11 mouse cellular contexts compared by ENCODE assay signal in the genomic region with DNA sequence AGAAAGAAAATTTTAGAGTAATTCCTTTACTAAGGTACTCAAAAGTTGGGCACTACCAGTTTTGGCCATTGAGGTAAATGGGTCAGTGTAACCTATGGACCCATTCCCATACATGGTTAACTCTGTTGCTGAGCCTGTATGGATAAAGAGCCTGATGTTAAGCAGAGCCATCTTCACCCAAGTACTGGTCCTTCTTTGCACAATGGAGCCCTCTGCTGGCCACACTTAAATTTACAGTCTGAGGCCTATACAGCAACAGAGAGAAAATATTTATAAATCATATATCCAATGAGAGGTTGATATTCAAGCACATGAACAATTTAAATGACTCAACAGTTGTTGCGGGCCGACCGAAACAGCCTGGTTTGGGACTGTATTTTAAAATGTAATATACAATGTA. TPM values are rescaled to one million over a fixed set of nuclear protein-coding genes. Genes with fewer than 3 reads are reported as not detected.
DNase-seq lines count a peak whose midpoint lies in the region; ATAC-seq lines count a peak whose summit lies in the region.
"Had no signal": no experiment of that assay in that cellular context is flagged by ENCODE, and none has a peak within 500 bp of the region (broad histone marks: within the 10 kb centered on the region; RNA-seq: fewer than 3 reads in every experiment).

No protein-coding gene starts in this region.

- H3K9me3 ChIP-seq in embryonic facial prominence, embryonic 10.5 days = no peaks in the 10 kb centered on the region
- no peaks in the 10 kb centered on the region for H3K9me3 ChIP-seq in neural tube, embryonic 11.5 days (ENCODE audit: control insufficient read depth, low read length)
- H3K9me3 ChIP-seq: lung, embryonic 15.5 days had no signal

- H3K4me1 ChIP-seq in embryonic facial prominence, embryonic 10.5 days = no peaks in the 10 kb centered on the region
- no peaks in the 10 kb centered on the region for H3K4me1 ChIP-seq in neural tube, embryonic 11.5 days (ENCODE audit: control insufficient read depth, insufficient read depth, low read length)
- H3K4me1 ChIP-seq: heart, embryonic 13.5 days; lung, embryonic 15.5 days had no signal

- H3K9ac ChIP-seq in neural tube, embryonic 11.5 days (ENCODE audit: low read length) = no peak overlapping the region
- H3K9ac ChIP-seq: heart, embryonic 13.5 days; lung, embryonic 15.5 days had no signal

- intact Hi-C loops in left cerebral cortex, postnatal 14 days (cut with DNase I) = loop anchor here (5.0 kb wide), 1 partner anchor 212 kb away; no protein-coding TSS in a partner anchor

- no peaks in the 10 kb centered on the region for H3K36me3 ChIP-seq in embryonic facial prominence, embryonic 10.5 days (replicated peaks)
- no peaks in the 10 kb centered on the region for H3K36me3 ChIP-seq in neural tube, embryonic 11.5 days (ENCODE audit: control insufficient read depth, insufficient read depth, low read length)
- H3K36me3 ChIP-seq: heart, embryonic 13.5 days; lung, embryonic 15.5 days had no signal

- 95% methylated on average over 3 of the region's 3 CpGs for WGBS in embryonic facial prominence, embryonic 10.5 days
- 94% methylated on average over 3 of the region's 3 CpGs for WGBS in neural tube, embryonic 11.5 days

- no peak overlapping the region for H3K4me3 ChIP-seq in embryonic facial prominence, embryonic 10.5 days
- H3K4me3 ChIP-seq in neural tube, embryonic 11.5 days (ENCODE audit: low read depth, low read length) = no peak overlapping the region
- H3K4me3 ChIP-seq: heart, embryonic 13.5 days; lung, embryonic 15.5 days had no signal

- H3K27ac ChIP-seq in embryonic facial prominence, embryonic 10.5 days (replicated peaks) = no peak overlapping the region
- no peak overlapping the region for H3K27ac ChIP-seq in neural tube, embryonic 11.5 days (ENCODE audit: low read depth, low read length)
- H3K27ac ChIP-seq: heart, embryonic 13.5 days; lung, embryonic 15.5 days had no signal

- H3K27me3 ChIP-seq in embryonic facial prominence, embryonic 10.5 days (replicated peaks; ENCODE audit: low read depth, poor library complexity, severe bottlenecking) = no peaks in the 10 kb centered on the region
- no peaks in the 10 kb centered on the region for H3K27me3 ChIP-seq in neural tube, embryonic 11.5 days (ENCODE audit: control insufficient read depth, insufficient read depth, low read length)
- H3K27me3 ChIP-seq: lung, embryonic 15.5 days had no signal

- DNase-seq in cerebellum, postnatal 10 days = peak; percentile 55 to 56
- no peak for DNase-seq in cerebellum, adult 9-11 months
- DNase-seq in left cerebral cortex, postnatal 14 days (ENCODE audit: low spot score in 2 of 2) = peak; percentile 20 to 30
- DNase-seq in left cerebral cortex, adult 8-10 months (ENCODE audit: low spot score in 2 of 2) = no peak
- peak; percentile 17 for DNase-seq in Muller cell, postnatal 12 days (ENCODE audit: inconsistent ontology term)
- DNase-seq in embryonic facial prominence, embryonic 10.5 days (ENCODE audit: low spot score) = peak; percentile 33
- peak; percentile 24 for DNase-seq in neural tube, embryonic 11.5 days (ENCODE audit: low spot score)

- no peak overlapping the region for H3K4me2 ChIP-seq in neural tube, embryonic 11.5 days (ENCODE audit: low read depth)
- H3K4me2 ChIP-seq: heart, embryonic 13.5 days; lung, embryonic 15.5 days had no signal

- no peak for ATAC-seq in neural tube, embryonic 11.5 days (ENCODE audit: insufficient read depth, low FRiP score, low TSS enrichment)
- no peak for ATAC-seq in activated CD4-positive, CD25-positive, alpha-beta regulatory T cell, adult 4 months

RNA-seq across cellular contexts. Expression of a gene that starts 16.4 kb away (rescaled TPM):
- not detected for total RNA-seq in left cerebral cortex, postnatal 14 days (2021)
- total RNA-seq in left cerebral cortex, adult 8-10 months (2022) = not detected
- not detected in 2 replicates for polyA plus RNA-seq in embryonic facial prominence, embryonic 10.5 days (2016; fragmentation: Nextera tagmentation; extraction: Ambion mirVana)
- not detected in 2 replicates for polyA plus RNA-seq in neural tube, embryonic 11.5 days (2014; fragmentation: Nextera tagmentation; extraction: Ambion mirVana)
- not detected for polyA plus RNA-seq in activated CD4-positive, CD25-positive, alpha-beta regulatory T cell, adult 4 months (2017; shearing (Covaris generic))
- polyA plus RNA-seq: heart, embryonic 13.5 days; lung, embryonic 15.5 days; stomach, embryonic 14.5 days had no signal

RNA-seq across cellular contexts. Expression of a gene that starts 32.4 kb away (rescaled TPM):
- not detected for total RNA-seq in left cerebral cortex, postnatal 14 days (2021)
- not detected for total RNA-seq in left cerebral cortex, adult 8-10 months (2022)
- polyA plus RNA-seq in embryonic facial prominence, embryonic 10.5 days (2016; fragmentation: Nextera tagmentation; extraction: Ambion mirVana) = not detected in 2 replicates
- not detected in 2 replicates for polyA plus RNA-seq in neural tube, embryonic 11.5 days (2014; fragmentation: Nextera tagmentation; extraction: Ambion mirVana)
- polyA plus RNA-seq in activated CD4-positive, CD25-positive, alpha-beta regulatory T cell, adult 4 months (2017; shearing (Covaris generic)) = not detected
- polyA plus RNA-seq: heart, embryonic 13.5 days; lung, embryonic 15.5 days; stomach, embryonic 14.5 days had no signal

RNA-seq across cellular contexts. Expression of a gene that starts 39.9 kb away (rescaled TPM):
- total RNA-seq in left cerebral cortex, postnatal 14 days (2021) = not detected
- total RNA-seq in left cerebral cortex, adult 8-10 months (2022) = 1 to 10 TPM in 2 of 4 experiments, under 1 TPM in 1, not detected in 1; 0.62 to 1.8 (median 1.3) TPM
- 0.46 TPM in 1 of 2 replicates, not detected in the other for polyA plus RNA-seq in embryonic facial prominence, embryonic 10.5 days (2016; fragmentation: Nextera tagmentation; extraction: Ambion mirVana)
- 1.1 and 1.3 TPM in 2 replicates for polyA plus RNA-seq in neural tube, embryonic 11.5 days (2014; fragmentation: Nextera tagmentation; extraction: Ambion mirVana)
- polyA plus RNA-seq in activated CD4-positive, CD25-positive, alpha-beta regulatory T cell, adult 4 months (2017; shearing (Covaris generic)) = 1 to 10 TPM; 3.4 to 4.2 TPM

RNA-seq across cellular contexts. Expression of a gene that starts 54.0 kb away (rescaled TPM):
- total RNA-seq in left cerebral cortex, postnatal 14 days (2021) = under 1 TPM; 0.32 to 0.42 TPM
- under 1 TPM; 0.17 to 0.77 (median 0.31) TPM for total RNA-seq in left cerebral cortex, adult 8-10 months (2022)
- polyA plus RNA-seq in embryonic facial prominence, embryonic 10.5 days (2016; fragmentation: Nextera tagmentation; extraction: Ambion mirVana) = not detected in 2 replicates
- not detected in 2 replicates for polyA plus RNA-seq in neural tube, embryonic 11.5 days (2014; fragmentation: Nextera tagmentation; extraction: Ambion mirVana)
- not detected for polyA plus RNA-seq in activated CD4-positive, CD25-positive, alpha-beta regulatory T cell, adult 4 months (2017; shearing (Covaris generic))

RNA-seq across cellular contexts. Expression of a gene that starts 56.0 kb away (rescaled TPM):
- 10 to 100 TPM; 13.4 to 15.0 TPM for total RNA-seq in left cerebral cortex, postnatal 14 days (2021)
- 10 to 100 TPM in 3 of 4 experiments, 1 to 10 TPM in 1; 9.9 to 12.0 (median 10.6) TPM for total RNA-seq in left cerebral cortex, adult 8-10 months (2022)
- 0.23 and 0.85 TPM in 2 replicates for polyA plus RNA-seq in embryonic facial prominence, embryonic 10.5 days (2016; fragmentation: Nextera tagmentation; extraction: Ambion mirVana)
- 0.48 and 0.61 TPM in 2 replicates for polyA plus RNA-seq in neural tube, embryonic 11.5 days (2014; fragmentation: Nextera tagmentation; extraction: Ambion mirVana)
- polyA plus RNA-seq in activated CD4-positive, CD25-positive, alpha-beta regulatory T cell, adult 4 months (2017; shearing (Covaris generic)) = under 1 TPM in 1 of 2 experiments, not detected in 1; 0.32 TPM

Comparison
In these comparisons a context has a peak if more than half of its experiments do, and no peak if none do; other contexts are left out.
1. DNase-seq: peak in cerebellum, postnatal 10 days (2 of 2), left cerebral cortex, postnatal 14 days (2 of 2), Muller cell, postnatal 12 days (single experiment), embryonic facial prominence, embryonic 10.5 days (single experiment) and neural tube, embryonic 11.5 days (single experiment); none in cerebellum, adult 9-11 months (single experiment) and left cerebral cortex, adult 8-10 months (0 of 2).